Mouse (Mus musculus): ENCODE measurements at regions not wholly inside any gene's neighbourhood (a gene's known extent, or its start where the extent isn't known, plus 50 kb on each side); places are given as distances from the start of the nearest gene placed in this dataset.

DNA sequence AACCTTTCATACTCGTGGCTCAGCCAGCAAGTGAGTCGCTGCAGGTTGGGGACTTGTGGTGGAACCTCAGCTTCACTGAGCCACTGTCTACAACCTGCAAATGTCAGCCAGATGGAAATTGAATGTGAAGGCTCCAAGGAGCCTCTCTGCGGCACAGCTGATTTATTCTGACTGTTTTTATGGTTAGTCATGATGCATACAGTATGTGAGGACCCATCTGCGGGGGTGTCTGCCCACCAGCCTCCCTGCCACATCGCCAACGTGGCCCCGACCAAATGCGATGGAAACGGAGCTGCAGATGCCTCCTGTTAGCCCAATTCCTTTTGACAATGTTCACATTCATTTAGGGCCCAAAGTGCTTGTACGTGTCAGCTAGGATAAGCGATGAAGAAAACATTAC lies 251.2 kb downstream of the Tfap2b start:
- no peak for ATAC-seq (ENCODE audit: low FRiP score)
- Histone ChIP-seq H3K9ac (no peak overlapping the region), H3K4me3 (replicated peaks) (no peak overlapping the region), H3K27me3 (no peaks in the 10 kb centered on the region), H3K27ac (no peak overlapping the region), H3K4me2 (no peak overlapping the region), H3K36me3 (replicated peaks) (no peaks in the 10 kb centered on the region), H3K4me1 (no peaks in the 10 kb centered on the region), H3K9me3 (no peaks in the 10 kb centered on the region)
- 90% methylated on average over 11 of the region's 11 CpGs for WGBS

- no peak for ATAC-seq (ENCODE audit: low FRiP score)
- Histone ChIP-seq H3K4me1 (no peaks in the 10 kb centered on the region), H3K9ac (no peak overlapping the region), H3K4me2 (no peak overlapping the region), H3K27me3 (no peaks in the 10 kb centered on the region), H3K9me3 (no peaks in the 10 kb centered on the region), H3K36me3 (replicated peaks) (no peaks in the 10 kb centered on the region), H3K27ac (no peak overlapping the region), H3K4me3 (replicated peaks) (no peak overlapping the region)
- 15% methylated on average over 1 of the region's 1 CpGs for WGBS
These were observed 264.8 kb downstream of the Tfap2b start for GRCm38 (mm10) chr1:19473561-19473960.
